Mouse (Mus musculus) cerebellum, adult 11 months (tissue): ENCODE data around the gene Ndufs2.

Experiments used
- DNase-seq: peaks from one replicate; pipeline ENCODE4 v3.0.0; 2022

The Ndufs2 gene

GRCm38 (mm10) chr1:171250680-171251593, at the start of gene Ndufs2:
Gene Ndufs2, minus strand, starts transcription at chr1:171251388.
- no peak for DNase-seq

- DNase-seq = no peak
Observed at GRCm38 (mm10) chr1:171298226-171298625, 47.0 kb upstream of the Ndufs2 start.

GRCm38 (mm10) chr1:171295063-171295402, 43.8 kb upstream of the Ndufs2 start:
- DNase-seq = no peak

- peak; percentile 81 for DNase-seq
Observed at GRCm38 (mm10) chr1:171294298-171295062, 43.3 kb upstream of the Ndufs2 start, which contains the start of gene Ufc1. Gene Ufc1, minus strand, starts transcription at chr1:171295024.

- no peak for DNase-seq
Observed at GRCm38 (mm10) chr1:171293906-171294297, 42.7 kb upstream of the Ndufs2 start.

- no peak for DNase-seq
Observed at GRCm38 (mm10) chr1:171293351-171293750, 42.2 kb upstream of the Ndufs2 start.

- DNase-seq = no peak
Observed at GRCm38 (mm10) chr1:171288328-171288727, 37.1 kb upstream of the Ndufs2 start.

GRCm38 (mm10) chr1:171287136-171288081, 36.2 kb upstream of the Ndufs2 start, which contains the start of gene Usp21:
Gene Usp21, minus strand, starts transcription at chr1:171287991.
- DNase-seq = peak; percentile 94

GRCm38 (mm10) chr1:171286517-171286916, 35.3 kb upstream of the Ndufs2 start:
- no peak for DNase-seq

- no peak for DNase-seq
Observed at GRCm38 (mm10) chr1:171285096-171285892, 34.1 kb upstream of the Ndufs2 start.

- no peak for DNase-seq
Observed at GRCm38 (mm10) chr1:171284491-171284890, 33.3 kb upstream of the Ndufs2 start.

- DNase-seq = no peak
Observed at GRCm38 (mm10) chr1:171283188-171284160, 32.3 kb upstream of the Ndufs2 start.

- no peak for DNase-seq
Observed at GRCm38 (mm10) chr1:171282086-171282805, 31.1 kb upstream of the Ndufs2 start.

- DNase-seq = peak; percentile 56
Observed at GRCm38 (mm10) chr1:171281528-171281923, 30.3 kb upstream of the Ndufs2 start.

- peak; percentile 87 for DNase-seq
Observed at GRCm38 (mm10) chr1:171280916-171281527, 29.8 kb upstream of the Ndufs2 start, which contains the start of gene Ppox. Gene Ppox, minus strand, starts transcription at chr1:171281186.

- DNase-seq = no peak
Observed at GRCm38 (mm10) chr1:171280250-171280915, 29.2 kb upstream of the Ndufs2 start.

- DNase-seq = no peak
Observed at GRCm38 (mm10) chr1:171279721-171280120, 28.5 kb upstream of the Ndufs2 start.

GRCm38 (mm10) chr1:171279012-171279705, 28.0 kb upstream of the Ndufs2 start:
- no peak for DNase-seq
